Mouse (Mus musculus): ENCODE measurements around the gene Psat1. TPM values are rescaled to one million over a fixed set of nuclear protein-coding genes. Genes with fewer than 3 reads are reported as not detected.

Psat1 gene
- polyA plus RNA-seq, 1 experiment from 2014 or later, result 61.0 TPM

- no peak overlapping the region for H3K9ac ChIP-seq (ENCODE audit: low read length)
- WGBS, result 79% methylated on average over 4 of the region's 4 CpGs
- no peak for ATAC-seq (ENCODE audit: insufficient number of reproducible peaks, insufficient read depth, low FRiP score, low read depth)
- no peak overlapping the region for H3K4me2 ChIP-seq (ENCODE audit: low read length)
- H3K4me3 ChIP-seq (ENCODE audit: control insufficient read depth in 1 of 2, insufficient read depth in 1 of 2, low read depth in 1 of 2, low read length in 2 of 2), result no peak overlapping the region
- no peaks in the 10 kb centered on the region for H3K27me3 ChIP-seq (ENCODE audit: control insufficient read depth, insufficient read depth, low read length)
- H3K4me1 ChIP-seq (ENCODE audit: control insufficient read depth in 2 of 2, insufficient read depth in 2 of 2, low read length in 2 of 2), result 0 out of 4 replicates have a peak, but pooled peaks cover 0 to 4% of the 10 kb centered on the region in 2 experiments
- H3K9me3 ChIP-seq (ENCODE audit: control insufficient read depth, low read length), result no peaks in the 10 kb centered on the region
- peaks cover 91% of the 10 kb centered on the region for H3K36me3 ChIP-seq (ENCODE audit: control insufficient read depth, insufficient read depth, low read length)
- H3K27ac ChIP-seq (replicated peaks in 1 of 2; ENCODE audit: control insufficient read depth in 1 of 2, insufficient read depth in 1 of 2, low read depth in 2 of 2, low read length in 2 of 2), result no peak overlapping the region
These were observed 26.2 kb upstream of the Psat1 start for GRCm38 (mm10) chr19:15973365-15973764.

GRCm38 (mm10) chr19:15965082-15965481 lies 17.9 kb upstream of the Psat1 start:
- H3K4me1 ChIP-seq (ENCODE audit: control insufficient read depth in 2 of 2, insufficient read depth in 2 of 2, low read length in 2 of 2), result peaks cover 0 to 2% of the 10 kb centered on the region in 2 experiments; a peak in 2 of 4 replicates
- H3K4me3 ChIP-seq (ENCODE audit: control insufficient read depth in 1 of 2, insufficient read depth in 1 of 2, low read depth in 1 of 2, low read length in 2 of 2), result no peak overlapping the region
- no peaks in the 10 kb centered on the region for H3K9me3 ChIP-seq (ENCODE audit: control insufficient read depth, low read length)
- ATAC-seq (ENCODE audit: insufficient number of reproducible peaks, insufficient read depth, low FRiP score, low read depth), result no peak
- no peaks in the 10 kb centered on the region for H3K27me3 ChIP-seq (ENCODE audit: control insufficient read depth, insufficient read depth, low read length)
- H3K36me3 ChIP-seq (ENCODE audit: control insufficient read depth, insufficient read depth, low read length), result peaks cover 48% of the 10 kb centered on the region
- WGBS, result 63% methylated on average over 3 of the region's 3 CpGs
- no peak overlapping the region for H3K9ac ChIP-seq (ENCODE audit: low read length)
- H3K27ac ChIP-seq (replicated peaks in 1 of 2; ENCODE audit: control insufficient read depth in 1 of 2, insufficient read depth in 1 of 2, low read depth in 2 of 2, low read length in 2 of 2), result no peak overlapping the region
- H3K4me2 ChIP-seq (ENCODE audit: low read length), result no peak overlapping the region

- no peak overlapping the region for H3K4me2 ChIP-seq (ENCODE audit: low read length)
- H3K9me3 ChIP-seq (ENCODE audit: control insufficient read depth, low read length), result no peaks in the 10 kb centered on the region
- H3K36me3 ChIP-seq (ENCODE audit: control insufficient read depth, insufficient read depth, low read length), result peaks cover 43% of the 10 kb centered on the region
- ATAC-seq (ENCODE audit: insufficient number of reproducible peaks, insufficient read depth, low FRiP score, low read depth), result no peak
- H3K27ac ChIP-seq (replicated peaks in 1 of 2; ENCODE audit: control insufficient read depth in 1 of 2, insufficient read depth in 1 of 2, low read depth in 2 of 2, low read length in 2 of 2), result no peak overlapping the region
- no peaks in the 10 kb centered on the region for H3K27me3 ChIP-seq (ENCODE audit: control insufficient read depth, insufficient read depth, low read length)
- WGBS, result 95% methylated on average over 7 of the region's 7 CpGs
- H3K4me1 ChIP-seq (ENCODE audit: control insufficient read depth in 2 of 2, insufficient read depth in 2 of 2, low read length in 2 of 2), result peaks cover 0 to 2% of the 10 kb centered on the region in 2 experiments; a peak in 2 of 4 replicates
- no peak overlapping the region for H3K4me3 ChIP-seq (ENCODE audit: control insufficient read depth in 1 of 2, insufficient read depth in 1 of 2, low read depth in 1 of 2, low read length in 2 of 2)
- H3K9ac ChIP-seq (ENCODE audit: low read length), result no peak overlapping the region
These were observed 17.4 kb upstream of the Psat1 start for GRCm38 (mm10) chr19:15964533-15964932.

- no peak overlapping the region for H3K27ac ChIP-seq (replicated peaks in 1 of 2; ENCODE audit: control insufficient read depth in 1 of 2, insufficient read depth in 1 of 2, low read depth in 2 of 2, low read length in 2 of 2)
- no peak overlapping the region for H3K4me2 ChIP-seq (ENCODE audit: low read length)
- H3K9ac ChIP-seq (ENCODE audit: low read length), result no peak overlapping the region
- WGBS, result 83% methylated on average over 17 of the region's 17 CpGs
- H3K36me3 ChIP-seq (ENCODE audit: control insufficient read depth, insufficient read depth, low read length), result peaks cover 35% of the 10 kb centered on the region
- no peaks in the 10 kb centered on the region for H3K9me3 ChIP-seq (ENCODE audit: control insufficient read depth, low read length)
- ATAC-seq (ENCODE audit: insufficient number of reproducible peaks, insufficient read depth, low FRiP score, low read depth), result no peak
- H3K4me1 ChIP-seq (ENCODE audit: control insufficient read depth in 2 of 2, insufficient read depth in 2 of 2, low read length in 2 of 2), result peaks cover 0 to 2% of the 10 kb centered on the region in 2 experiments; a peak in 2 of 4 replicates
- no peak overlapping the region for H3K4me3 ChIP-seq (ENCODE audit: control insufficient read depth in 1 of 2, insufficient read depth in 1 of 2, low read depth in 1 of 2, low read length in 2 of 2)
- no peaks in the 10 kb centered on the region for H3K27me3 ChIP-seq (ENCODE audit: control insufficient read depth, insufficient read depth, low read length)
These were observed 16.0 kb upstream of the Psat1 start for GRCm38 (mm10) chr19:15963011-15963695.

- 61% methylated on average over 13 of the region's 13 CpGs for WGBS
- no peaks in the 10 kb centered on the region for H3K27me3 ChIP-seq (ENCODE audit: control insufficient read depth, insufficient read depth, low read length)
- peaks cover 0 to 2% of the 10 kb centered on the region in 2 experiments; a peak in 2 of 4 replicates for H3K4me1 ChIP-seq (ENCODE audit: control insufficient read depth in 2 of 2, insufficient read depth in 2 of 2, low read length in 2 of 2)
- ATAC-seq (ENCODE audit: insufficient number of reproducible peaks, insufficient read depth, low FRiP score, low read depth), result no peak
- H3K9me3 ChIP-seq (ENCODE audit: control insufficient read depth, low read length), result no peaks in the 10 kb centered on the region
- H3K9ac ChIP-seq (ENCODE audit: low read length), result no peak overlapping the region
- no peak overlapping the region; the same call in 1 of the 2 replicates for H3K4me2 ChIP-seq (ENCODE audit: low read length)
- H3K27ac ChIP-seq (replicated peaks in 1 of 2; ENCODE audit: control insufficient read depth in 1 of 2, insufficient read depth in 1 of 2, low read depth in 2 of 2, low read length in 2 of 2), result no peak overlapping the region
- no peak overlapping the region for H3K4me3 ChIP-seq (ENCODE audit: control insufficient read depth in 1 of 2, insufficient read depth in 1 of 2, low read depth in 1 of 2, low read length in 2 of 2)
- peaks cover 33% of the 10 kb centered on the region for H3K36me3 ChIP-seq (ENCODE audit: control insufficient read depth, insufficient read depth, low read length)
These were observed 15.2 kb upstream of the Psat1 start for GRCm38 (mm10) chr19:15962313-15962712.

- WGBS, result 68% methylated on average over 3 of the region's 3 CpGs
- no peaks in the 10 kb centered on the region for H3K9me3 ChIP-seq (ENCODE audit: control insufficient read depth, low read length)
- no peak overlapping the region for H3K4me2 ChIP-seq (ENCODE audit: low read length)
- no peaks in the 10 kb centered on the region for H3K27me3 ChIP-seq (ENCODE audit: control insufficient read depth, insufficient read depth, low read length)
- no peak overlapping the region for H3K27ac ChIP-seq (replicated peaks in 1 of 2; ENCODE audit: control insufficient read depth in 1 of 2, insufficient read depth in 1 of 2, low read depth in 2 of 2, low read length in 2 of 2)
- H3K4me1 ChIP-seq (ENCODE audit: control insufficient read depth in 2 of 2, insufficient read depth in 2 of 2, low read length in 2 of 2), result no peaks in the 10 kb centered on the region
- H3K36me3 ChIP-seq (ENCODE audit: control insufficient read depth, insufficient read depth, low read length), result peaks cover 5% of the 10 kb centered on the region; the same call in 1 of the 2 replicates
- ATAC-seq (ENCODE audit: insufficient number of reproducible peaks, insufficient read depth, low FRiP score, low read depth), result peak; percentile 31; the same call in 1 of the 2 replicates
- H3K9ac ChIP-seq (ENCODE audit: low read length), result no peak overlapping the region
- H3K4me3 ChIP-seq (ENCODE audit: control insufficient read depth in 1 of 2, insufficient read depth in 1 of 2, low read depth in 1 of 2, low read length in 2 of 2), result no peak overlapping the region
These were observed 3.1 kb upstream of the Psat1 start for GRCm38 (mm10) chr19:15950225-15950624.

GRCm38 (mm10) chr19:15948867-15949266 lies 1.7 kb upstream of the Psat1 start:
- Histone ChIP-seq H3K4me2 (ENCODE audit: low read length) (no peak overlapping the region), H3K27ac (replicated peaks in 1 of 2; ENCODE audit: control insufficient read depth in 1 of 2, insufficient read depth in 1 of 2, low read depth in 2 of 2, low read length in 2 of 2) (no peak overlapping the region), H3K36me3 (ENCODE audit: control insufficient read depth, insufficient read depth, low read length) (no peaks in the 10 kb centered on the region), H3K4me1 (ENCODE audit: control insufficient read depth in 2 of 2, insufficient read depth in 2 of 2, low read length in 2 of 2) (no peaks in the 10 kb centered on the region), H3K4me3 (ENCODE audit: control insufficient read depth in 1 of 2, insufficient read depth in 1 of 2, low read depth in 1 of 2, low read length in 2 of 2) (no peak overlapping the region), H3K27me3 (ENCODE audit: control insufficient read depth, insufficient read depth, low read length) (no peaks in the 10 kb centered on the region), H3K9ac (ENCODE audit: low read length) (no peak overlapping the region), H3K9me3 (ENCODE audit: control insufficient read depth, low read length) (no peaks in the 10 kb centered on the region)
- 62% methylated on average over 1 of the region's 1 CpGs for WGBS
- ATAC-seq (ENCODE audit: insufficient number of reproducible peaks, insufficient read depth, low FRiP score, low read depth), result no peak

GRCm38 (mm10) chr19:15948426-15948825 lies 1.3 kb upstream of the Psat1 start:
- Histone ChIP-seq H3K27me3 (ENCODE audit: control insufficient read depth, insufficient read depth, low read length) (no peaks in the 10 kb centered on the region), H3K9ac (ENCODE audit: low read length) (no peak overlapping the region), H3K9me3 (ENCODE audit: control insufficient read depth, low read length) (no peaks in the 10 kb centered on the region), H3K4me2 (ENCODE audit: low read length) (no peak overlapping the region), H3K4me3 (ENCODE audit: control insufficient read depth in 1 of 2, insufficient read depth in 1 of 2, low read depth in 1 of 2, low read length in 2 of 2) (no peak overlapping the region), H3K36me3 (ENCODE audit: control insufficient read depth, insufficient read depth, low read length) (no peaks in the 10 kb centered on the region), H3K27ac (replicated peaks in 1 of 2; ENCODE audit: control insufficient read depth in 1 of 2, insufficient read depth in 1 of 2, low read depth in 2 of 2, low read length in 2 of 2) (no peak overlapping the region), H3K4me1 (ENCODE audit: control insufficient read depth in 2 of 2, insufficient read depth in 2 of 2, low read length in 2 of 2) (no peaks in the 10 kb centered on the region)
- 86% methylated on average over 7 of the region's 7 CpGs for WGBS
- no peak for ATAC-seq (ENCODE audit: insufficient number of reproducible peaks, insufficient read depth, low FRiP score, low read depth)
